Mouse (Mus musculus): ENCODE measurements at regions not wholly inside any gene's neighbourhood (a gene's known extent, or its start where the extent isn't known, plus 50 kb on each side); places are given as distances from the start of the nearest gene placed in this dataset.

- H3K4me1 ChIP-seq (ENCODE audit: control insufficient read depth in 1 of 2, insufficient read depth in 2 of 2, low read length in 2 of 2), result no peaks in the 10 kb centered on the region
- H3K79me2 ChIP-seq (ENCODE audit: control insufficient read depth, insufficient read depth, low read length, poor library complexity), result no peaks in the 10 kb centered on the region
- no peak overlapping the region for H3K9ac ChIP-seq (ENCODE audit: control insufficient read depth, low read depth, low read length, poor library complexity, severe bottlenecking)
- no peak for TF ChIP-seq CHD1 (IDR thresholded peaks at IDR 0.05; ENCODE audit: low read depth, low read length)
- no peak for TF ChIP-seq ETS1 (IDR thresholded peaks at IDR 0.05; ENCODE audit: low read depth, low read length)
- no peak for TF ChIP-seq KAT2A (conservative IDR thresholded peaks at IDR 0.05; ENCODE audit: low read depth, low read length)
- no peaks in the 10 kb centered on the region for H3K27me3 ChIP-seq (ENCODE audit: control insufficient read depth in 1 of 2, insufficient read depth in 2 of 2, low read length in 2 of 2)
- no peak for DNase-seq (ENCODE audit: low read depth, low spot score)
- H3K27ac ChIP-seq (ENCODE audit: control insufficient read depth, low read depth, low read length), result no peak overlapping the region
- H3K4me3 ChIP-seq (ENCODE audit: control insufficient read depth in 1 of 2, insufficient read depth in 1 of 2, low read depth in 2 of 2, low read length in 2 of 2), result no peak overlapping the region
- H3K36me3 ChIP-seq (ENCODE audit: control insufficient read depth in 1 of 2, insufficient read depth in 2 of 2, low read length in 2 of 2), result no peaks in the 10 kb centered on the region
- no peaks in the 10 kb centered on the region for H3K9me3 ChIP-seq (replicated peaks; ENCODE audit: insufficient read depth, low read length)
Measured at GRCm38 (mm10) chr5:112155051-112155450, 97.3 kb downstream of the Cryba4 start.

GRCm38 (mm10) chr5:112156005-112156404 lies 96.3 kb downstream of the Cryba4 start:
- TF ChIP-seq ELF1 (IDR thresholded peaks at IDR 0.05; ENCODE audit: low read depth, low read length), result no peak
- TF ChIP-seq ZC3H11A (IDR thresholded peaks at IDR 0.05; ENCODE audit: low read depth, low read length), result no peak
- TF ChIP-seq EP300 (IDR thresholded peaks at IDR 0.05; ENCODE audit: low read depth in 1 of 2, low read length in 2 of 2), result no peak
- TF ChIP-seq USF1 (IDR thresholded peaks at IDR 0.05; ENCODE audit: low read depth, low read length), result no peak
- no peak for TF ChIP-seq E2F4 (IDR thresholded peaks at IDR 0.05; ENCODE audit: borderline replicate concordance, low read depth, low read length)
- no peak for TF ChIP-seq POLR2AphosphoS5 (IDR thresholded peaks at IDR 0.05; ENCODE audit: borderline replicate concordance, low read depth, low read length)
- no peak for TF ChIP-seq NELFE (IDR thresholded peaks at IDR 0.05; ENCODE audit: low read depth, low read length)
- no peak for TF ChIP-seq TAL1 (IDR thresholded peaks at IDR 0.05; ENCODE audit: low read length)
- TF ChIP-seq ZKSCAN1 (IDR thresholded peaks at IDR 0.05; ENCODE audit: low read depth, low read length), result no peak
- no peak for TF ChIP-seq UBTF (IDR thresholded peaks at IDR 0.05; ENCODE audit: borderline replicate concordance, insufficient read depth, low read depth, low read length)
- no peak for TF ChIP-seq USF2 (IDR thresholded peaks at IDR 0.05; ENCODE audit: borderline replicate concordance in 1 of 2, insufficient read depth in 1 of 2, low read depth in 1 of 2, low read length in 2 of 2)

More at GRCm38 (mm10) chr5:112156005-112156404, 96.3 kb downstream of the Cryba4 start:
- Histone ChIP-seq H3K27ac (ENCODE audit: control insufficient read depth, low read depth, low read length) (no peak overlapping the region), H3K27me3 (ENCODE audit: control insufficient read depth in 1 of 2, insufficient read depth in 2 of 2, low read length in 2 of 2) (no peaks in the 10 kb centered on the region), H3K79me2 (ENCODE audit: control insufficient read depth, insufficient read depth, low read length, poor library complexity) (no peaks in the 10 kb centered on the region), H3K36me3 (ENCODE audit: control insufficient read depth in 1 of 2, insufficient read depth in 2 of 2, low read length in 2 of 2) (no peaks in the 10 kb centered on the region), H3K4me3 (ENCODE audit: control insufficient read depth in 1 of 2, insufficient read depth in 1 of 2, low read depth in 2 of 2, low read length in 2 of 2) (no peak overlapping the region), H3K9me3 (replicated peaks; ENCODE audit: insufficient read depth, low read length) (no peaks in the 10 kb centered on the region), H3K4me1 (ENCODE audit: control insufficient read depth in 1 of 2, insufficient read depth in 2 of 2, low read length in 2 of 2) (no peaks in the 10 kb centered on the region), H3K9ac (ENCODE audit: control insufficient read depth, low read depth, low read length, poor library complexity, severe bottlenecking) (no peak overlapping the region)
- DNase-seq (ENCODE audit: low read depth, low spot score), result no peak
